Mouse (Mus musculus): ENCODE data around the gene Rgl1. TPM values are rescaled to one million over a fixed set of nuclear protein-coding genes. Genes with fewer than 3 reads are reported as not detected.

Rgl1 gene
- polyA plus RNA-seq, 1 experiment from 2014 or later, result 32.7 TPM

DNA sequence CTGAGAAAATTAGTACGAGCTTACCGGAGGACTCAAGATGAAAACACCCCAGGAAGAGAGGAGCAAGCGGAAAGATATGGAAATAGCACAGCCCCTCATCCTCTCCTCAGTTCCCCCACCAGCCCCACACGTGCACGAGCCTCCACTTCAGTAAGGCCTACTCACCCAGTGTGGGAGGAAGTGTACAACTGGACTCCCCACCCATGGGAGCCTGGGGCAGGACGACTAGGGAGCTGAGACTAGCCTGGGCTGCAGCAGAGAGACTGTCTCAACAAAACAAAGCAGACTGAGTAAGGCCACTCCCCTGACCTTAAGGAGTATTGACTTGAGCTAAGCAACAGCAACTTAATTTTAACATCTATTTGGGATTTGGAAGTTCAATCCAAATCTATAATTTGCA, 48.0 kb downstream of the Rgl1 start:
- 68% methylated on average over 6 of the region's 6 CpGs for WGBS
- no peaks in the 10 kb centered on the region for H3K36me3 ChIP-seq (ENCODE audit: control insufficient read depth, insufficient read depth, low read length)
- no peaks in the 10 kb centered on the region for H3K9me3 ChIP-seq (ENCODE audit: control insufficient read depth, low read length)
- DNase-seq (ENCODE audit: low spot score) (no peak), ATAC-seq (ENCODE audit: insufficient number of reproducible peaks, low FRiP score, low TSS enrichment, low read depth) (no peak)
- no peaks in the 10 kb centered on the region for H3K27me3 ChIP-seq (ENCODE audit: control insufficient read depth, insufficient read depth, low read length)
- no peak overlapping the region for H3K4me3 ChIP-seq (ENCODE audit: low read depth, low read length)
- no peak overlapping the region for H3K9ac ChIP-seq (ENCODE audit: low read length)
- no peak overlapping the region for H3K4me2 ChIP-seq (ENCODE audit: low read depth, severe bottlenecking)
- no peak overlapping the region for H3K27ac ChIP-seq (replicated peaks; ENCODE audit: low read depth, low read length)
- peaks cover 8% of the 10 kb centered on the region for H3K4me1 ChIP-seq (ENCODE audit: control insufficient read depth, insufficient read depth, low read length)

DNA sequence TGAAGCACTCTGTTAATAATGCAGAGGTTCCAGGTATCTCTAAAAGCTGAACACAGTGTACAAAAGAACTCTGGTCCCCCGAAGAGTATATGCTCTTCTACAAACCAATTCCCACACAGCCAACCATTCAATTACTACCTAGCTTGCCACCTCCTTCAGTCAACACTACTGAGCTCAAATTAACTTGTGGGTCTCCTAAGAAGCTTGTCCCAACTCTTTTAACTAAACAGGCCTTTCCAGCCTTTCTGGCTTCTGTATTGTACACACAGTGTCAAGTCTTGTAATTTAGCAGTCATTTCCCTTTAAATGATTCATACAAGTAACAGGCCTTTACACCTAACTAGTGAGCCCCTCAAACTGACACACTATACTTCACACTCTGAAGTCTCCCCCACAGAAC, 48.8 kb downstream of the Rgl1 start:
- Histone ChIP-seq H3K4me2 (ENCODE audit: low read depth, severe bottlenecking) (no peak overlapping the region), H3K9ac (ENCODE audit: low read length) (no peak overlapping the region), H3K4me3 (ENCODE audit: low read depth, low read length) (no peak overlapping the region), H3K27ac (replicated peaks; ENCODE audit: low read depth, low read length) (no peak overlapping the region), H3K36me3 (ENCODE audit: control insufficient read depth, insufficient read depth, low read length) (no peaks in the 10 kb centered on the region), H3K27me3 (ENCODE audit: control insufficient read depth, insufficient read depth, low read length) (no peaks in the 10 kb centered on the region), H3K4me1 (ENCODE audit: control insufficient read depth, insufficient read depth, low read length) (peaks cover 8% of the 10 kb centered on the region), H3K9me3 (ENCODE audit: control insufficient read depth, low read length) (no peaks in the 10 kb centered on the region)
- no peak for DNase-seq (ENCODE audit: low spot score)
- WGBS, result 90% methylated on average over 1 of the region's 1 CpGs
- ATAC-seq (ENCODE audit: insufficient number of reproducible peaks, low FRiP score, low TSS enrichment, low read depth), result no peak

- Histone ChIP-seq H3K4me1 (ENCODE audit: control insufficient read depth, insufficient read depth, low read length) (peaks cover 8% of the 10 kb centered on the region), H3K9me3 (ENCODE audit: control insufficient read depth, low read length) (no peaks in the 10 kb centered on the region), H3K9ac (ENCODE audit: low read length) (no peak overlapping the region), H3K36me3 (ENCODE audit: control insufficient read depth, insufficient read depth, low read length) (no peaks in the 10 kb centered on the region), H3K27me3 (ENCODE audit: control insufficient read depth, insufficient read depth, low read length) (no peaks in the 10 kb centered on the region), H3K4me3 (ENCODE audit: low read depth, low read length) (no peak overlapping the region), H3K4me2 (ENCODE audit: low read depth, severe bottlenecking) (no peak overlapping the region), H3K27ac (replicated peaks; ENCODE audit: low read depth, low read length) (no peak overlapping the region; the same call in 1 of the 2 replicates)
- WGBS, result 24% methylated on average over 3 of the region's 3 CpGs
- ATAC-seq (ENCODE audit: insufficient number of reproducible peaks, low FRiP score, low TSS enrichment, low read depth) (no peak), DNase-seq (ENCODE audit: low spot score) (no peak)
Observed at GRCm38 (mm10) chr1:152714405-152714804, 51.7 kb downstream of the Rgl1 start.

DNA sequence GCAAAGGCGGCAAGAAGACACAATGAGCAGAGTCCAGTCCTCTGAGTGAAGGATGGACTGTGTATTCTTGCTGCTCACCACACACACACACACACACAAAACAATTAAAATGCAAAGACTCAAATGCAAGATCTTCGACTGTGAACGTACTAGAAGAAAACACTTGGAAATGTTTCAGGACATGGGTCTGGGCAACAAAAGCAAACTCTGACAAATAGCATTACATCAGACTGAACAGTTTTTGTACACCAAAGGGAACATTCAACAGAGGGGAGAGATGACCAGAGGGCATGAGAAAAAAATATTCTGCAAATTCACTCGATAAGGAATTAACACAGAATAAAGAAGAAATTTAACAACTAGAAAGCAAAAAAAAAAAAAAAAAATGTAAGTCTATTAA, 52.2 kb downstream of the Rgl1 start:
- H3K4me3 ChIP-seq (ENCODE audit: low read depth, low read length), result no peak overlapping the region
- DNase-seq (ENCODE audit: low spot score) (no peak), ATAC-seq (ENCODE audit: insufficient number of reproducible peaks, low FRiP score, low TSS enrichment, low read depth) (no peak)
- no peak overlapping the region for H3K27ac ChIP-seq (replicated peaks; ENCODE audit: low read depth, low read length)
- 80% methylated on average over 4 of the region's 4 CpGs for WGBS
- no peaks in the 10 kb centered on the region for H3K27me3 ChIP-seq (ENCODE audit: control insufficient read depth, insufficient read depth, low read length)
- peaks cover 8% of the 10 kb centered on the region for H3K4me1 ChIP-seq (ENCODE audit: control insufficient read depth, insufficient read depth, low read length)
- H3K9me3 ChIP-seq (ENCODE audit: control insufficient read depth, low read length), result no peaks in the 10 kb centered on the region
- no peaks in the 10 kb centered on the region for H3K36me3 ChIP-seq (ENCODE audit: control insufficient read depth, insufficient read depth, low read length)
- no peak overlapping the region for H3K4me2 ChIP-seq (ENCODE audit: low read depth, severe bottlenecking)
- no peak overlapping the region for H3K9ac ChIP-seq (ENCODE audit: low read length)

DNA sequence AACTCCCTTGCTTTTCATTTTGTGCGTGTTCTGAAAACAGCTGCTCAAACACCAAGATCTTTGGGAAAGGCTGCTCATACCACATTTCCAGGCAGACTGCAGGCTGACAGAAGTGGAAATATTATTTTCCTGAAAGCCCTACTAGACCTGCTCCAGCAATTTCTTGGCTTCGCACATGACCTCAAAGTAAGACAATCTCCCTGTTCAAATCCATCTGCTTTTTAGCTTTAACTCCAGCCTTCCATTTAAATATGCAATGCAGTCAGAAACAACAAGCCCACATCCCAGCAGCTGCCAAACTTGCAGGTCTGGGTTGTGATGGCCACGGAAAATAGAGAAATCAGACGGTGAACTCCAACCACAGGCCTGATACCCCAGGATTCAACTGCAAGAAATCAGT, 55.1 kb downstream of the Rgl1 start:
- H3K9me3 ChIP-seq (ENCODE audit: control insufficient read depth, low read length), result no peaks in the 10 kb centered on the region
- WGBS, result 91% methylated on average over 4 of the region's 4 CpGs
- no peaks in the 10 kb centered on the region for H3K36me3 ChIP-seq (ENCODE audit: control insufficient read depth, insufficient read depth, low read length)
- H3K27ac ChIP-seq (replicated peaks; ENCODE audit: low read depth, low read length), result no peak overlapping the region
- H3K4me2 ChIP-seq (ENCODE audit: low read depth, severe bottlenecking), result no peak overlapping the region
- H3K4me1 ChIP-seq (ENCODE audit: control insufficient read depth, insufficient read depth, low read length), result peaks cover 5% of the 10 kb centered on the region; the same call in 1 of the 2 replicates
- ATAC-seq (ENCODE audit: insufficient number of reproducible peaks, low FRiP score, low TSS enrichment, low read depth) (no peak), DNase-seq (ENCODE audit: low spot score) (no peak)
- no peak overlapping the region for H3K9ac ChIP-seq (ENCODE audit: low read length)
- H3K4me3 ChIP-seq (ENCODE audit: low read depth, low read length), result no peak overlapping the region
- no peaks in the 10 kb centered on the region for H3K27me3 ChIP-seq (ENCODE audit: control insufficient read depth, insufficient read depth, low read length)

DNA sequence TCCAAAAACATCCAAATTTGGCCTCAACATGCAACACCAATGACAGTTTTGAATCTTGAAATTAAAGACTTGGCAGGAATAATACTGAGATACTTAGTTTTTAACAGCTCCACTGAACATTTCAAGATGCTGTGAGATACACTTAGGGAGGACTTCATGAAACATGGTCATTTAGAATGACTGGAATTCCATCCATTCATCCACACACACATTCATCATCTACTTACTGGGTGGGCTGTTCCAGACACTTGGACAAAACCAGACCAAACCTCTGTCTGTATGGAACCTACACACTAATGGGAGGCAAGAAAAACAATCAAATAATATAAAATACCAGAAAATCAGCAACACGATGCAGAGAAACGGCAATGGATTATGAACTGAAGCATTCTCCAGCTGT, 58.6 kb downstream of the Rgl1 start:
- DNase-seq (ENCODE audit: low spot score), result no peak
- no peaks in the 10 kb centered on the region for H3K36me3 ChIP-seq (ENCODE audit: control insufficient read depth, insufficient read depth, low read length)
- no peak for ATAC-seq (ENCODE audit: insufficient number of reproducible peaks, low FRiP score, low TSS enrichment, low read depth)
- H3K4me1 ChIP-seq (ENCODE audit: control insufficient read depth, insufficient read depth, low read length), result no peaks in the 10 kb centered on the region; the same call in 1 of the 2 replicates
- H3K9ac ChIP-seq (ENCODE audit: low read length), result no peak overlapping the region
- no peak overlapping the region for H3K27ac ChIP-seq (replicated peaks; ENCODE audit: low read depth, low read length)
- no peak overlapping the region for H3K4me2 ChIP-seq (ENCODE audit: low read depth, severe bottlenecking)
- H3K27me3 ChIP-seq (ENCODE audit: control insufficient read depth, insufficient read depth, low read length), result no peaks in the 10 kb centered on the region
- no peaks in the 10 kb centered on the region for H3K9me3 ChIP-seq (ENCODE audit: control insufficient read depth, low read length)
- H3K4me3 ChIP-seq (ENCODE audit: low read depth, low read length), result no peak overlapping the region
- 92% methylated on average over 2 of the region's 2 CpGs for WGBS

DNA sequence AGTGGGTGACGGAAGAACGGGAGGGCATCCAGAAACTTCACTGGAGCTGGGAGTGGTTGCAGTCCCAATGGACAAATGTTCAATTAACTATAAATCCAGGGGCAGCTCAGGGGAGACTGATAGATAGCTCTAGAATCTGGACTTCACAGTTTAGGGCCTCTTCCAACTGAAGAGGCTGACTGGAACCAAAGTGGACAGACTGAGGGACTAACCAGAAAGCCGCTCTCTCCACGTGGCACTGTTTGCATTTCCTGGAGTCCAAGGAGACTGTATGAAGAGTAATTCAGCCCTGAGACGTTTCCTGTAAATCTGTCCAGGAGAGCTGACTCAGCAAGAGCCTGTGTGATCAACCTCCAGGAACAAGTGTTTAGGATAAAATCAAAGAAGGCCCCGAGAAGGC, 62.2 kb downstream of the Rgl1 start:
- no peaks in the 10 kb centered on the region for H3K9me3 ChIP-seq (ENCODE audit: control insufficient read depth, low read length)
- H3K4me1 ChIP-seq (ENCODE audit: control insufficient read depth, insufficient read depth, low read length), result no peaks in the 10 kb centered on the region; the same call in 1 of the 2 replicates
- no peak overlapping the region for H3K4me3 ChIP-seq (ENCODE audit: low read depth, low read length)
- 62% methylated on average over 6 of the region's 6 CpGs for WGBS
- DNase-seq (ENCODE audit: low spot score) (no peak), ATAC-seq (ENCODE audit: insufficient number of reproducible peaks, low FRiP score, low TSS enrichment, low read depth) (no peak)
- no peak overlapping the region for H3K9ac ChIP-seq (ENCODE audit: low read length)
- no peaks in the 10 kb centered on the region for H3K36me3 ChIP-seq (ENCODE audit: control insufficient read depth, insufficient read depth, low read length)
- H3K27me3 ChIP-seq (ENCODE audit: control insufficient read depth, insufficient read depth, low read length), result no peaks in the 10 kb centered on the region
- no peak overlapping the region for H3K4me2 ChIP-seq (ENCODE audit: low read depth, severe bottlenecking)
- H3K27ac ChIP-seq (replicated peaks; ENCODE audit: low read depth, low read length), result no peak overlapping the region

DNA sequence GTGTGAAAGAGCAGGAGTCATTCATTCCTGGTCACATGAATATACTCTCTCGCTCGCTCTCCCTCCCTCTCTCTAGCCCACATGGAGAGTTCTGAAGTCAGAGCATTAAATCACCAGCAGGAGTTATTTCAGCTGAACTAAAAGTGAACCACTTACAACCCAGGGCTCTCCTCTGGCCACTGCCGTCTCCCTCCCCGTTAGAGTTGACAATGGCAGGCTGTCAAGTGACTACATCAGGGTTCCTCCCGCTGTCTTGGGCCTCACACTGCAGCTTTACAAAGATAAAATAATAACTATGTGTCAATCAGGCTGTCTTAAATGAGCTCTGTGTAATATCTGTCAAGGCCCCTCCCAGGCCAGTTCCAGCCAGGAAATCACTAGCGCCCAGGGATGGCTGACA, 63.2 kb downstream of the Rgl1 start:
- no peaks in the 10 kb centered on the region; the same call in 1 of the 2 replicates for H3K4me1 ChIP-seq (ENCODE audit: control insufficient read depth, insufficient read depth, low read length)
- ATAC-seq (ENCODE audit: insufficient number of reproducible peaks, low FRiP score, low TSS enrichment, low read depth) (0 out of 2 replicates have a peak, but pooled peaks have one; percentile 21), DNase-seq (ENCODE audit: low spot score) (no peak)
- H3K9ac ChIP-seq (ENCODE audit: low read length), result no peak overlapping the region
- H3K4me3 ChIP-seq (ENCODE audit: low read depth, low read length), result no peak overlapping the region
- 31% methylated on average over 6 of the region's 6 CpGs for WGBS
- H3K36me3 ChIP-seq (ENCODE audit: control insufficient read depth, insufficient read depth, low read length), result no peaks in the 10 kb centered on the region
- no peaks in the 10 kb centered on the region for H3K27me3 ChIP-seq (ENCODE audit: control insufficient read depth, insufficient read depth, low read length)
- no peak overlapping the region for H3K27ac ChIP-seq (replicated peaks; ENCODE audit: low read depth, low read length)
- H3K9me3 ChIP-seq (ENCODE audit: control insufficient read depth, low read length), result no peaks in the 10 kb centered on the region
- no peak overlapping the region for H3K4me2 ChIP-seq (ENCODE audit: low read depth, severe bottlenecking)

- H3K27ac ChIP-seq (replicated peaks; ENCODE audit: low read depth, low read length), result no peak overlapping the region
- H3K4me3 ChIP-seq (ENCODE audit: low read depth, low read length), result no peak overlapping the region
- 77% methylated on average over 5 of the region's 5 CpGs for whole genome bisulfite sequencing
- H3K36me3 ChIP-seq (ENCODE audit: control insufficient read depth, insufficient read depth, low read length), result no peaks in the 10 kb centered on the region
- no peaks in the 10 kb centered on the region for H3K9me3 ChIP-seq (ENCODE audit: control insufficient read depth, low read length)
- H3K9ac ChIP-seq (ENCODE audit: low read length), result no peak overlapping the region
- no peaks in the 10 kb centered on the region; the same call in 1 of the 2 replicates for H3K4me1 ChIP-seq (ENCODE audit: control insufficient read depth, insufficient read depth, low read length)
- H3K27me3 ChIP-seq (ENCODE audit: control insufficient read depth, insufficient read depth, low read length), result no peaks in the 10 kb centered on the region
- DNase-seq (ENCODE audit: low spot score), result no peak
- H3K4me2 ChIP-seq (ENCODE audit: low read depth, severe bottlenecking), result no peak overlapping the region
- no peak for ATAC-seq (ENCODE audit: insufficient number of reproducible peaks, low FRiP score, low TSS enrichment, low read depth)
Observed at GRCm38 (mm10) chr1:152701066-152701465, 65.1 kb downstream of the Rgl1 start.
